10 mouse cellular contexts compared by ENCODE assay signal in genomic region chr6:142508663-142509062, GRCm38 (mm10). TPM values are rescaled to one million over a fixed set of nuclear protein-coding genes. Genes with fewer than 3 reads are reported as not detected.
DNase-seq lines count a peak whose midpoint lies in the region; ATAC-seq and TF ChIP-seq lines count a peak whose summit lies in the region.
"Had no signal": no experiment of that assay in that cellular context is flagged by ENCODE, and none has a peak within 500 bp of the region (broad histone marks: within the 10 kb centered on the region; RNA-seq: fewer than 3 reads in every experiment).

No protein-coding gene starts in this region.

- H3K4me2 ChIP-seq in hindbrain, embryonic 12.5 days (replicated peaks): 0 out of 2 replicates have a peak overlapping the region, but pooled peaks have one; percentile 88
- H3K4me2 ChIP-seq in hindbrain, embryonic 11.5 days (replicated peaks; ENCODE audit: low read depth, low read length): no peak overlapping the region
- peak overlapping the region; percentile 84; the same call in 1 of the 2 replicates for H3K4me2 ChIP-seq in midbrain, embryonic 16.5 days (ENCODE audit: low read length)
- no peak overlapping the region for H3K4me2 ChIP-seq in midbrain, embryonic 11.5 days
- peak overlapping the region; percentile 87; the same call in 1 of the 2 replicates for H3K4me2 ChIP-seq in forebrain, postnatal 0 days (ENCODE audit: low read depth)

- no peak overlapping the region for H3K4me3 ChIP-seq in hindbrain, embryonic 12.5 days
- H3K4me3 ChIP-seq in hindbrain, embryonic 11.5 days (ENCODE audit: low read depth, low read length): no peak overlapping the region
- H3K4me3 ChIP-seq in midbrain, embryonic 16.5 days (ENCODE audit: low read depth, low read length): no peak overlapping the region
- no peak overlapping the region for H3K4me3 ChIP-seq in midbrain, embryonic 11.5 days (ENCODE audit: low read depth, low read length)
- H3K4me3 ChIP-seq in forebrain, postnatal 0 days (ENCODE audit: low read depth, low read length): no peak overlapping the region
- H3K4me3 ChIP-seq in olfactory bulb, adult 2 months (ENCODE audit: insufficient read depth, low read depth, low read length): no peak overlapping the region

- H3K9me3 ChIP-seq in hindbrain, embryonic 12.5 days (replicated peaks): no peaks in the 10 kb centered on the region
- H3K9me3 ChIP-seq in hindbrain, embryonic 11.5 days (ENCODE audit: control insufficient read depth, low read length): no peaks in the 10 kb centered on the region
- no peaks in the 10 kb centered on the region for H3K9me3 ChIP-seq in midbrain, embryonic 16.5 days (replicated peaks; ENCODE audit: control insufficient read depth, low read length, poor library complexity, severe bottlenecking)
- H3K9me3 ChIP-seq in midbrain, embryonic 11.5 days (ENCODE audit: control insufficient read depth, low read length): no peaks in the 10 kb centered on the region
- no peaks in the 10 kb centered on the region for H3K9me3 ChIP-seq in forebrain, postnatal 0 days (ENCODE audit: low read length)

- WGBS in hindbrain, embryonic 12.5 days: 13% methylated on average over 4 of the region's 4 CpGs
- WGBS in hindbrain, embryonic 11.5 days: 18% methylated on average over 4 of the region's 4 CpGs
- 21% methylated on average over 4 of the region's 4 CpGs for WGBS in midbrain, embryonic 16.5 days
- whole genome bisulfite sequencing in midbrain, embryonic 11.5 days: 15% methylated on average over 4 of the region's 4 CpGs
- 27% methylated on average over 4 of the region's 4 CpGs for WGBS in forebrain, postnatal 0 days
- 23% methylated on average over 4 of the region's 4 CpGs for WGBS in olfactory bulb, adult 2 months

- peaks cover 17% of the 10 kb centered on the region for H3K27me3 ChIP-seq in hindbrain, embryonic 12.5 days
- peaks cover 4% of the 10 kb centered on the region; the same call in 1 of the 2 replicates for H3K27me3 ChIP-seq in hindbrain, embryonic 11.5 days (ENCODE audit: control insufficient read depth, insufficient read depth, low read length)
- peaks cover 9% of the 10 kb centered on the region for H3K27me3 ChIP-seq in midbrain, embryonic 16.5 days (ENCODE audit: control insufficient read depth, insufficient read depth, low read depth, low read length)
- H3K27me3 ChIP-seq in midbrain, embryonic 11.5 days (ENCODE audit: control insufficient read depth, insufficient read depth, low read length): no peaks in the 10 kb centered on the region; the same call in none of the 2 replicates
- 0 out of 2 replicates have a peak, but pooled peaks cover 5% of the 10 kb centered on the region for H3K27me3 ChIP-seq in forebrain, postnatal 0 days (ENCODE audit: insufficient read depth, low read length)

- TF ChIP-seq CTCF in forebrain, postnatal 0 days (IDR thresholded peaks at IDR 0.05; ENCODE audit: low read depth): no peak
- TF ChIP-seq CTCF in olfactory bulb, adult 2 months (IDR thresholded peaks at IDR 0.05; ENCODE audit: insufficient read depth, low read depth, low read length): no peak

- H3K27ac ChIP-seq in hindbrain, embryonic 12.5 days: no peak overlapping the region
- no peak overlapping the region for H3K27ac ChIP-seq in hindbrain, embryonic 11.5 days (ENCODE audit: low read depth, low read length)
- no peak overlapping the region for H3K27ac ChIP-seq in midbrain, embryonic 16.5 days (ENCODE audit: low read length)
- no peak overlapping the region for H3K27ac ChIP-seq in midbrain, embryonic 11.5 days (ENCODE audit: low read depth, low read length)
- H3K27ac ChIP-seq in forebrain, postnatal 0 days (ENCODE audit: low read depth, low read length): no peak overlapping the region
- H3K27ac ChIP-seq in olfactory bulb, adult 2 months (ENCODE audit: insufficient read depth, low read depth, low read length): peak overlapping the region; percentile 93

- peaks cover 7% of the 10 kb centered on the region; the same call in 1 of the 2 replicates for H3K36me3 ChIP-seq in hindbrain, embryonic 12.5 days
- H3K36me3 ChIP-seq in hindbrain, embryonic 11.5 days (ENCODE audit: control insufficient read depth, insufficient read depth, low read length): no peaks in the 10 kb centered on the region
- H3K36me3 ChIP-seq in midbrain, embryonic 16.5 days (ENCODE audit: control insufficient read depth, insufficient read depth, low read length): no peaks in the 10 kb centered on the region
- no peaks in the 10 kb centered on the region for H3K36me3 ChIP-seq in midbrain, embryonic 11.5 days (ENCODE audit: control insufficient read depth, insufficient read depth, low read length)
- 0 out of 2 replicates have a peak, but pooled peaks cover 5% of the 10 kb centered on the region for H3K36me3 ChIP-seq in forebrain, postnatal 0 days (ENCODE audit: insufficient read depth)

- no peak for TF ChIP-seq POLR2A in olfactory bulb, adult 2 months (IDR thresholded peaks at IDR 0.05; ENCODE audit: insufficient read depth, low read depth, low read length)

- peaks cover 25% of the 10 kb centered on the region for H3K4me1 ChIP-seq in hindbrain, embryonic 12.5 days
- 0 out of 2 replicates have a peak, but pooled peaks cover 3% of the 10 kb centered on the region for H3K4me1 ChIP-seq in hindbrain, embryonic 11.5 days (replicated peaks; ENCODE audit: control insufficient read depth, insufficient read depth, low read length)
- H3K4me1 ChIP-seq in midbrain, embryonic 16.5 days (ENCODE audit: control insufficient read depth, insufficient read depth, low read length): peaks cover 18% of the 10 kb centered on the region
- H3K4me1 ChIP-seq in midbrain, embryonic 11.5 days (ENCODE audit: control insufficient read depth, insufficient read depth, low read length): peaks cover 17% of the 10 kb centered on the region
- H3K4me1 ChIP-seq in forebrain, postnatal 0 days (ENCODE audit: insufficient read depth): 0 out of 2 replicates have a peak, but pooled peaks cover 4% of the 10 kb centered on the region
- H3K4me1 ChIP-seq in olfactory bulb, adult 2 months (ENCODE audit: control insufficient read depth, insufficient read depth, low read length): peaks cover 13% of the 10 kb centered on the region

- no peak for ATAC-seq in hindbrain, embryonic 12.5 days (ENCODE audit: low FRiP score)
- ATAC-seq in hindbrain, embryonic 11.5 days (ENCODE audit: low FRiP score): no peak
- no peak for ATAC-seq in midbrain, embryonic 16.5 days
- no peak for ATAC-seq in midbrain, embryonic 11.5 days (ENCODE audit: low FRiP score)
- no peak for ATAC-seq in forebrain, postnatal 0 days

- DNase-seq in hindbrain, embryonic 11.5 days (ENCODE audit: low spot score): no peak
- no peak for DNase-seq in midbrain, embryonic 11.5 days (ENCODE audit: low spot score, missing footprints)
- DNase-seq in forebrain, postnatal 0 days: no peak
- DNase-seq in urinary bladder, postnatal 10 days (ENCODE audit: low spot score): no peak
- DNase-seq: adrenal gland, adult 8-10 months; cerebellum, adult 11-12 months; thymus, postnatal 36 days had no signal

- no peak overlapping the region for H3K9ac ChIP-seq in hindbrain, embryonic 12.5 days
- no peak overlapping the region for H3K9ac ChIP-seq in hindbrain, embryonic 11.5 days (ENCODE audit: low read depth, low read length)
- no peak overlapping the region for H3K9ac ChIP-seq in midbrain, embryonic 16.5 days (ENCODE audit: low read depth, low read length)
- H3K9ac ChIP-seq in midbrain, embryonic 11.5 days (ENCODE audit: low read length): no peak overlapping the region
- H3K9ac ChIP-seq in forebrain, postnatal 0 days: no peak overlapping the region

RNA-seq across cellular contexts. Expression of gene Ldhb, which starts 0.9 kb away (rescaled TPM):
- 385 and 413 TPM in 2 replicates for polyA plus RNA-seq in hindbrain, embryonic 12.5 days (2016; fragmentation: Nextera tagmentation; extraction: Ambion mirVana)
- polyA plus RNA-seq in hindbrain, embryonic 11.5 days (2014; fragmentation: Nextera tagmentation; extraction: Ambion mirVana): 388 and 406 TPM in 2 replicates
- 407 and 436 TPM in 2 replicates for polyA plus RNA-seq in midbrain, embryonic 16.5 days (2015; fragmentation: Nextera tagmentation; extraction: Ambion mirVana)
- 363 and 385 TPM in 2 replicates for polyA plus RNA-seq in midbrain, embryonic 11.5 days (2014; fragmentation: Nextera tagmentation; extraction: Ambion mirVana)
- total RNA-seq in forebrain, postnatal 0 days (2014; rRNA removed): 158 and 164 TPM in 2 replicates
- 426 and 454 TPM in 2 replicates for polyA plus RNA-seq in forebrain, postnatal 0 days (2015; fragmentation: Nextera tagmentation; extraction: Ambion mirVana)
- 432 and 608 TPM in 2 replicates for polyA plus RNA-seq in olfactory bulb, adult 2 months (2012; ENCODE audit: insufficient read depth, insufficient read length, low replicate concordance, missing spikeins)

RNA-seq across cellular contexts. Expression of gene Gys2, which starts 35.8 kb away (rescaled TPM):
- 0.50 TPM in 1 of 2 replicates, not detected in the other for polyA plus RNA-seq in hindbrain, embryonic 12.5 days (2016; fragmentation: Nextera tagmentation; extraction: Ambion mirVana)
- 0.46 TPM in 1 of 2 replicates, not detected in the other for polyA plus RNA-seq in hindbrain, embryonic 11.5 days (2014; fragmentation: Nextera tagmentation; extraction: Ambion mirVana)
- 0.09 TPM in 1 of 2 replicates, not detected in the other for polyA plus RNA-seq in midbrain, embryonic 16.5 days (2015; fragmentation: Nextera tagmentation; extraction: Ambion mirVana)
- polyA plus RNA-seq in midbrain, embryonic 11.5 days (2014; fragmentation: Nextera tagmentation; extraction: Ambion mirVana): 0.12 and 0.14 TPM in 2 replicates
- not detected in 2 replicates for total RNA-seq in forebrain, postnatal 0 days (2014; rRNA removed)
- polyA plus RNA-seq in forebrain, postnatal 0 days (2015; fragmentation: Nextera tagmentation; extraction: Ambion mirVana): 0.23 TPM in 1 of 2 replicates, not detected in the other
- not detected in 2 replicates for polyA plus RNA-seq in olfactory bulb, adult 2 months (2012; ENCODE audit: insufficient read depth, insufficient read length, low replicate concordance, missing spikeins)

Comparison
In these comparisons a context has a peak if more than half of its experiments do, and no peak if none do; other contexts are left out.
1. H3K4me2 ChIP-seq: peak in hindbrain, embryonic 12.5 days (single experiment), midbrain, embryonic 16.5 days (single experiment) and forebrain, postnatal 0 days (single experiment); none in hindbrain, embryonic 11.5 days (single experiment) and midbrain, embryonic 11.5 days (single experiment).